Mouse (Mus musculus): ENCODE data around the gene Arhgap17.

Arhgap17 gene

GRCm38 (mm10) chr7:123283826-123284225 lies 85.9 kb downstream of the Arhgap17 start:
- no peak for DNase-seq (ENCODE audit: low read depth)

DNA sequence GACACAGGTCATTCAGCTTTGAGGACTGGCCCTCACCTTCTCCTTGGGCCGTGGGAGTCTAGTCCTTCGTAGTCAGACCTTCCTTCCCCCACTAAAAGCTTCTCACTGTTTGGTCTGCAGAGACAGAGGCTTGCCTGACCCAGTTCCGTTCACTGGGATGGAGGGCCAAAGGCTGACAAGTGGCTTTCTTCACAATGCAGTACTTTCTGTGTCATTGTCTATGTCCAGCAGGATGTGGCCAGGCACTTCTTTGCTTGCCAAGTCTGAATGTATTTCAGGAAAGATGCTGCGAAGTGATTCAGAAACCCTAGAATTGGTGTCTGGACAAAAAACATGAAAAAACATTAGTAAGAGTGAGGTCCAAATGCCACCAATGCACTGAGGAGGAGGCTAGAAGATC lies 89.9 kb downstream of the Arhgap17 start:
- DNase-seq (ENCODE audit: low read depth): no peak

- no peak for DNase-seq (ENCODE audit: low read depth)
Measured at GRCm38 (mm10) chr7:123276568-123276967, 93.1 kb downstream of the Arhgap17 start.

DNA sequence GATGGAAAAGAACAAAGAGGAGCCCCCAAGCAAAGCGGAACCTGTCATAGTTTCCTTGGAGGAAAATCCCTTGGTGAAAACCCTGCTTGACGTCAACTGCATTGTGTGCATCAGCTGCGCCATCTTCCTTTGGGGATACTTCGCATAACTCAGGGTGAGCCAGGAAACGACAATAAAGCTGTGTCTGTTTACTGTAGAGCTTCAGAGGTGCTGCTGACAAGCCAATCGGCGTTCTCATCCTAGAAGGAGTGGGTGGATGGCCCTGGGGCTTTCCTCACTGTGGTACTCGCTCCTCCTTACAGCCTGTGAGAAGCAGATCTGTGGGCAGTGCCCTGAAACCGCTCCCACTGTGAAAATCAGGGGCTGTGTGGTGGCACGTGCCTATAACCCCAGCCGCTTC lies 96.7 kb downstream of the Arhgap17 start:
- no peak for DNase-seq (ENCODE audit: low read depth)

- DNase-seq (ENCODE audit: low read depth): no peak
Measured at GRCm38 (mm10) chr7:123258103-123258502, 111.6 kb downstream of the Arhgap17 start.

GRCm38 (mm10) chr7:123254196-123254970 lies 115.3 kb downstream of the Arhgap17 start:
- DNase-seq (ENCODE audit: low read depth): no peak

DNA sequence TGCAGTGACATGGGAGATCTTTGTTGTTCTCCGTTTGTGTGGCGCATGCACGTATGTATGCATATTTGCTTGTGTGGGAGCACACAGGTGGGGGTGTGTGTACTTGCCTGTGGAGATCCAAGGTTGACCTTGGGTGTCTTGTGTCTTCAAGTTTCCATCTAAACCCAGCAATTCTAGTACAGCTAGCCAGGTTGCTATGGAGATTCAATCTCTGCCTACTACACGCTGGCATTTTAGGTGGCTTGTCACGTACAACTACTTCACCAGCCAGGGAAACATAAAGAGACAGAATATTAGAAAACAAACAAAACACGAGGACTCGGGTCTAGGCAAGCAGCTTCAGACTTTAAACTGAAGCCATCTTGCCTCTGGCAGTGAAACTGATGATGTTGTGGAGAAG lies 116.3 kb downstream of the Arhgap17 start:
- DNase-seq (ENCODE audit: low read depth): no peak

GRCm38 (mm10) chr7:123251343-123251742 lies 118.4 kb downstream of the Arhgap17 start:
- DNase-seq (ENCODE audit: low read depth): no peak

- DNase-seq (ENCODE audit: low read depth): no peak
Measured at GRCm38 (mm10) chr7:123248166-123248565, 121.5 kb downstream of the Arhgap17 start.

GRCm38 (mm10) chr7:123246504-123247084 lies 123.1 kb downstream of the Arhgap17 start:
- peak; percentile 6 for DNase-seq (ENCODE audit: low read depth)

- DNase-seq (ENCODE audit: low read depth): peak; percentile 19
Measured at GRCm38 (mm10) chr7:123244833-123245232, 124.9 kb downstream of the Arhgap17 start.

DNA sequence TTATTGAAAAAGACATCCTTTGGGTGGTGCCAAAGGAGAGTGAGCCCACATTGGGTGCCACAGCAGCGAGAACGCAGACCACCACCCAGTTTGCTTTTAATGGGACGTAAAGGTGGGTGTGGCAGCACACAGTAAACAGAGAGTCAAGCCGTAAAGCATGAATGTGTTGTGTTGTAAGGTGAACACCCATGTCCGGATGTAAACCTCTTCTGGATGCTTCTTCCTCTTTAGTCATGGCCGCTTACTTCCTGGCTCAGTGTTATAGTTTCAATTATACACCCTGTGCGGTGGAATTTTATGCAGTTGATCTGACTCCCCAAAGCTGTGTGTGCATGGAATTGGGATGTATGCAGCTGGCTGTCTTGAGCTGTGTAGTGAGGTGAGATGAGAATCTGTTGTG lies 127.5 kb downstream of the Arhgap17 start:
- no peak for DNase-seq (ENCODE audit: low read depth)

DNA sequence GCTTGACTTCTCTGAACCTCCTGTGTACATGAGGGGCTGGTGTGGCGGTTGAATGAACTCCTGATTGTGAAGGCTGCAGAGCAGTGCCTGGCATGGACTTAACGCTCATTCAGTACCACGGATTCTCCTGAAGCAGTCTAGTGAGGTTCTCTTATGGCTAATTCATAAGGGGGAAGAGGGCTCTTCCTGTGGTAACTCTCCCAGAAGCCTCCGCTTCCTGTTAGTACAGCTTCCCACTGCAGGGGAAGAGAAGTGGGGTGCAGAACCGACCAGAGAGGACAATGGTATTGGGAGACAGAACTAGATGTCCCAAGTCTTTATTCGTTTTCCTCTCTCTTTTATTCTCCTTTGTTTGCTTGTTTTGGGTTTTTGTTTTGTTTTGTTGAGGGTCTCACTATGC lies 129.7 kb downstream of the Arhgap17 start:
- DNase-seq (ENCODE audit: low read depth): no peak

- DNase-seq (ENCODE audit: low read depth): no peak
Measured at GRCm38 (mm10) chr7:123238621-123239020, 131.1 kb downstream of the Arhgap17 start.

GRCm38 (mm10) chr7:123235449-123235848 lies 134.3 kb downstream of the Arhgap17 start:
- DNase-seq (ENCODE audit: low read depth): peak; percentile 23
